Mouse (Mus musculus): Measurements from ENCODE around the gene Nfib. TPM values are rescaled to one million over a fixed set of nuclear protein-coding genes. Genes with fewer than 3 reads are reported as not detected.

Nfib gene
- polyA plus RNA-seq, 1 experiment from 2014 or later, result 39.8 TPM

- H3K4me1 ChIP-seq, result peaks cover 35% of the 10 kb centered on the region
- ATAC-seq (ENCODE audit: low FRiP score, low read depth), result no peak
- H3K9me3 ChIP-seq, result no peaks in the 10 kb centered on the region
- no peaks in the 10 kb centered on the region for H3K36me3 ChIP-seq
- no peak overlapping the region for H3K4me2 ChIP-seq (replicated peaks)
- no peaks in the 10 kb centered on the region for H3K27me3 ChIP-seq
- H3K4me3 ChIP-seq, result no peak overlapping the region
- H3K27ac ChIP-seq (replicated peaks), result no peak overlapping the region
- H3K9ac ChIP-seq (replicated peaks), result no peak overlapping the region
- 63% methylated on average over 7 of the region's 7 CpGs for WGBS
These were observed 242.3 kb downstream of the Nfib start for GRCm38 (mm10) chr4:82463189-82463715.

GRCm38 (mm10) chr4:82461676-82462075 is 243.9 kb downstream of the Nfib start:
- peaks cover 29% of the 10 kb centered on the region for H3K4me1 ChIP-seq
- no peaks in the 10 kb centered on the region for H3K9me3 ChIP-seq
- ATAC-seq (ENCODE audit: low FRiP score, low read depth), result no peak

GRCm38 (mm10) chr4:82458895-82459294 is 246.7 kb downstream of the Nfib start:
- no peak overlapping the region for H3K4me2 ChIP-seq (replicated peaks)
- no peak overlapping the region for H3K9ac ChIP-seq (replicated peaks)
- H3K36me3 ChIP-seq, result no peaks in the 10 kb centered on the region
- no peaks in the 10 kb centered on the region for H3K27me3 ChIP-seq
- WGBS, result 96% methylated on average over 10 of the region's 10 CpGs
- no peak overlapping the region for H3K4me3 ChIP-seq
- ATAC-seq (ENCODE audit: low FRiP score, low read depth), result no peak
- H3K4me1 ChIP-seq, result peaks cover 10% of the 10 kb centered on the region
- H3K9me3 ChIP-seq, result no peaks in the 10 kb centered on the region
- no peak overlapping the region for H3K27ac ChIP-seq (replicated peaks)

More at GRCm38 (mm10) chr4:82461676-82462075, 243.9 kb downstream of the Nfib start:
- Histone ChIP-seq H3K36me3 (no peaks in the 10 kb centered on the region), H3K27me3 (no peaks in the 10 kb centered on the region), H3K4me2 (replicated peaks) (no peak overlapping the region), H3K27ac (replicated peaks) (no peak overlapping the region), H3K4me3 (no peak overlapping the region), H3K9ac (replicated peaks) (no peak overlapping the region)
- WGBS, result 95% methylated on average over 2 of the region's 2 CpGs

- peak; percentile 50; the same call in 1 of the 2 replicates for ATAC-seq (ENCODE audit: low FRiP score, low read depth)
These were observed 248.6 kb downstream of the Nfib start for GRCm38 (mm10) chr4:82456908-82457307.

GRCm38 (mm10) chr4:82456323-82456713 is 249.2 kb downstream of the Nfib start:
- no peak overlapping the region for H3K4me2 ChIP-seq (replicated peaks)
- H3K9ac ChIP-seq (replicated peaks), result no peak overlapping the region
- no peaks in the 10 kb centered on the region for H3K36me3 ChIP-seq
- no peaks in the 10 kb centered on the region for H3K27me3 ChIP-seq
- 70% methylated on average over 3 of the region's 3 CpGs for WGBS
- no peak for ATAC-seq (ENCODE audit: low FRiP score, low read depth)
- peaks cover 8% of the 10 kb centered on the region; the same call in 1 of the 2 replicates for H3K4me1 ChIP-seq
- H3K4me3 ChIP-seq, result no peak overlapping the region
- H3K9me3 ChIP-seq, result no peaks in the 10 kb centered on the region
- H3K27ac ChIP-seq (replicated peaks), result no peak overlapping the region

More at GRCm38 (mm10) chr4:82456908-82457307, 248.6 kb downstream of the Nfib start:
- peaks cover 8% of the 10 kb centered on the region; the same call in 1 of the 2 replicates for H3K4me1 ChIP-seq
- no peak overlapping the region for H3K9ac ChIP-seq (replicated peaks)
- H3K36me3 ChIP-seq, result no peaks in the 10 kb centered on the region
- H3K27ac ChIP-seq (replicated peaks), result 0 out of 2 replicates have a peak overlapping the region, but pooled peaks have one; percentile 10
- no peaks in the 10 kb centered on the region for H3K9me3 ChIP-seq
- no peak overlapping the region for H3K4me2 ChIP-seq (replicated peaks)
- no peak overlapping the region for H3K4me3 ChIP-seq
- 92% methylated on average over 5 of the region's 5 CpGs for WGBS
- no peaks in the 10 kb centered on the region for H3K27me3 ChIP-seq

GRCm38 (mm10) chr4:82455617-82456322 is 249.8 kb downstream of the Nfib start:
- no peak for ATAC-seq (ENCODE audit: low FRiP score, low read depth)
- H3K27me3 ChIP-seq, result no peaks in the 10 kb centered on the region
- no peak overlapping the region for H3K9ac ChIP-seq (replicated peaks)
- H3K4me1 ChIP-seq, result peaks cover 8% of the 10 kb centered on the region; the same call in 1 of the 2 replicates
- no peak overlapping the region for H3K4me3 ChIP-seq
- no peaks in the 10 kb centered on the region for H3K36me3 ChIP-seq
- WGBS, result 94% methylated on average over 8 of the region's 8 CpGs
- H3K4me2 ChIP-seq (replicated peaks), result no peak overlapping the region
- H3K9me3 ChIP-seq, result no peaks in the 10 kb centered on the region
- no peak overlapping the region for H3K27ac ChIP-seq (replicated peaks)

- no peak overlapping the region for H3K9ac ChIP-seq (replicated peaks)
- no peak overlapping the region for H3K27ac ChIP-seq (replicated peaks)
- H3K27me3 ChIP-seq, result no peaks in the 10 kb centered on the region
- peaks cover 8% of the 10 kb centered on the region; the same call in 1 of the 2 replicates for H3K4me1 ChIP-seq
- H3K4me2 ChIP-seq (replicated peaks), result no peak overlapping the region
- H3K9me3 ChIP-seq, result no peaks in the 10 kb centered on the region
- no peak overlapping the region for H3K4me3 ChIP-seq
- H3K36me3 ChIP-seq, result no peaks in the 10 kb centered on the region
- no peak for ATAC-seq (ENCODE audit: low FRiP score, low read depth)
- WGBS, result 91% methylated on average over 4 of the region's 4 CpGs
These were observed 250.6 kb downstream of the Nfib start for GRCm38 (mm10) chr4:82454989-82455388.

- no peaks in the 10 kb centered on the region for H3K27me3 ChIP-seq
- H3K4me2 ChIP-seq (replicated peaks), result no peak overlapping the region
- no peak overlapping the region for H3K27ac ChIP-seq (replicated peaks)
- no peaks in the 10 kb centered on the region for H3K36me3 ChIP-seq
- no peak overlapping the region for H3K4me3 ChIP-seq
- peaks cover 11% of the 10 kb centered on the region; the same call in 1 of the 2 replicates for H3K4me1 ChIP-seq
- H3K9ac ChIP-seq (replicated peaks), result no peak overlapping the region
- ATAC-seq (ENCODE audit: low FRiP score, low read depth), result no peak
- no peaks in the 10 kb centered on the region for H3K9me3 ChIP-seq
These were observed 252.2 kb downstream of the Nfib start for GRCm38 (mm10) chr4:82453341-82453740.

GRCm38 (mm10) chr4:82452905-82453304 is 252.6 kb downstream of the Nfib start:
- WGBS, result 88% methylated on average over 4 of the region's 4 CpGs
- H3K36me3 ChIP-seq, result no peaks in the 10 kb centered on the region
- no peak overlapping the region for H3K27ac ChIP-seq (replicated peaks)
- no peak for ATAC-seq (ENCODE audit: low FRiP score, low read depth)
- peaks cover 13% of the 10 kb centered on the region; the same call in 1 of the 2 replicates for H3K4me1 ChIP-seq
- H3K9ac ChIP-seq (replicated peaks), result no peak overlapping the region
- no peaks in the 10 kb centered on the region for H3K9me3 ChIP-seq
- no peak overlapping the region for H3K4me3 ChIP-seq
- no peaks in the 10 kb centered on the region for H3K27me3 ChIP-seq
- no peak overlapping the region for H3K4me2 ChIP-seq (replicated peaks)

GRCm38 (mm10) chr4:82447061-82447671 is 258.4 kb downstream of the Nfib start:
- H3K4me2 ChIP-seq (replicated peaks), result no peak overlapping the region
- H3K4me1 ChIP-seq, result peaks cover 12% of the 10 kb centered on the region
- H3K9me3 ChIP-seq, result no peaks in the 10 kb centered on the region
- peak; percentile 16; the same call in 1 of the 2 replicates for ATAC-seq (ENCODE audit: low FRiP score, low read depth)
- H3K27ac ChIP-seq (replicated peaks), result no peak overlapping the region
- no peaks in the 10 kb centered on the region for H3K36me3 ChIP-seq
- H3K9ac ChIP-seq (replicated peaks), result no peak overlapping the region
- H3K27me3 ChIP-seq, result no peaks in the 10 kb centered on the region
- WGBS, result 24% methylated on average over 8 of the region's 8 CpGs
- H3K4me3 ChIP-seq, result no peak overlapping the region

- no peak for ATAC-seq (ENCODE audit: low FRiP score, low read depth)
- Histone ChIP-seq H3K9me3 (no peaks in the 10 kb centered on the region), H3K4me2 (replicated peaks) (no peak overlapping the region), H3K4me1 (peaks cover 12% of the 10 kb centered on the region), H3K27me3 (no peaks in the 10 kb centered on the region), H3K27ac (replicated peaks) (no peak overlapping the region), H3K9ac (replicated peaks) (no peak overlapping the region), H3K4me3 (no peak overlapping the region), H3K36me3 (no peaks in the 10 kb centered on the region)
- 83% methylated on average over 1 of the region's 1 CpGs for WGBS
These were observed 261.5 kb downstream of the Nfib start for GRCm38 (mm10) chr4:82444078-82444477.

- H3K4me3 ChIP-seq, result no peak overlapping the region
- no peaks in the 10 kb centered on the region for H3K9me3 ChIP-seq
- H3K27me3 ChIP-seq, result no peaks in the 10 kb centered on the region
- H3K4me2 ChIP-seq (replicated peaks), result no peak overlapping the region
- 93% methylated on average over 5 of the region's 5 CpGs for WGBS
- H3K4me1 ChIP-seq, result peaks cover 9% of the 10 kb centered on the region
- H3K36me3 ChIP-seq, result no peaks in the 10 kb centered on the region
- no peak for ATAC-seq (ENCODE audit: low FRiP score, low read depth)
- no peak overlapping the region for H3K27ac ChIP-seq (replicated peaks)
- no peak overlapping the region for H3K9ac ChIP-seq (replicated peaks)
These were observed 262.1 kb downstream of the Nfib start for GRCm38 (mm10) chr4:82443441-82443840.

Measured in midbrain, embryonic 12.5 days (tissue).